Mouse (Mus musculus) embryonic facial prominence, embryonic 15.5 days (tissue): Measurements from ENCODE around the gene Gm5478. TPM values are rescaled to one million over a fixed set of nuclear protein-coding genes. Genes with fewer than 3 reads are reported as not detected.
"Not testable (repeated sequence)": the region's sequence is repeated elsewhere in the genome, so short reads cannot be mapped to it uniquely, and the experiment has no call there.

Experiments
- ATAC-seq: fragments of 200-750 bp; cut with Nextera tagmentation; 2 replicates; pipeline ENCODE4 v1.8.0; 2017; ENCODE audit warnings: low read depth, moderate TSS enrichment; ENCODE audit not compliant: insufficient number of reproducible peaks, low FRiP score, low TSS enrichment
- H3K27ac ChIP-seq: fragments of 300-500 bp; sonication (generic); replicated peaks from 2 replicates; pipeline ENCODE4 v1.5.1; 2015; ENCODE audit warnings: mild to moderate bottlenecking, inconsistent platforms
- H3K27me3 ChIP-seq: fragments of 300-500 bp; sonication (generic); 2 replicates; pipeline ENCODE4 v1.6.1; 2015; ENCODE audit warnings: inconsistent platforms
- H3K36me3 ChIP-seq: fragments of 300-500 bp; sonication (generic); 2 replicates; pipeline ENCODE4 v1.6.1; 2015; ENCODE audit warnings: mild to moderate bottlenecking, inconsistent platforms
- H3K4me1 ChIP-seq: fragments of 300-500 bp; sonication (generic); 2 replicates; pipeline ENCODE4 v1.6.1; 2015; ENCODE audit warnings: inconsistent platforms
- H3K4me2 ChIP-seq: fragments of 300-500 bp; sonication (generic); replicated peaks from 2 replicates; pipeline ENCODE4 v1.6.1; 2015; ENCODE audit warnings: mild to moderate bottlenecking, inconsistent platforms
- H3K4me3 ChIP-seq: fragments of 300-500 bp; sonication (generic); replicated peaks from 2 replicates; pipeline ENCODE4 v1.5.1; 2015; ENCODE audit warnings: mild to moderate bottlenecking, inconsistent platforms
- H3K9ac ChIP-seq: fragments of 300-500 bp; sonication (generic); 2 replicates; pipeline ENCODE4 v1.6.1; 2015; ENCODE audit warnings: inconsistent platforms
- H3K9me3 ChIP-seq: fragments of 300-500 bp; sonication (generic); replicated peaks from 2 replicates; pipeline ENCODE4 v1.6.1; 2016; ENCODE audit warnings: inconsistent platforms
- WGBS: fragments of 180-500 bp; shearing (Covaris S2); methylation state at CpG from one replicate; pipeline ENCODE4 v1.1.7; 2015; 5-methylcytosine and 5-hydroxymethylcytosine counted together
- microRNA-seq: library from miRNA; unstranded; fragments of <30 nt; microRNA quantifications from one replicate; pipeline ENCODE4, GENCODE M21; 2016; ENCODE audit warnings: borderline number of aligned reads
- polyA plus RNA-seq: library from polyadenylated mRNA; unstranded; fragments of >200 nt; fragmentation: Nextera tagmentation; extraction: Ambion mirVana; gene quantifications from 2 replicates; pipeline ENCODE4 v1.2.1, GENCODE M21; 2015

The Gm5478 gene
- polyA plus RNA-seq, result not detected in 2 replicates

GRCm38 (mm10) chr15:101647280-101647679 is at the start of gene Gm5478:
Gene Gm5478 (minus strand): TSS chr15:101647380.
- 67% methylated on average over 3 of the region's 3 CpGs for WGBS
- no peak for ATAC-seq
- Histone ChIP-seq H3K36me3 (no peaks in the 10 kb centered on the region), H3K4me1 (no peaks in the 10 kb centered on the region), H3K4me2 (no peak within 1 kb of the TSS), H3K9ac (no peak within 1 kb of the TSS), H3K9me3 (no peaks in the 10 kb centered on the region), H3K27ac (no peak within 1 kb of the TSS), H3K4me3 (no peak within 1 kb of the TSS), H3K27me3 (no peaks in the 10 kb centered on the region)

GRCm38 (mm10) chr15:101694207-101694606 is 47.0 kb upstream of the Gm5478 start, which contains the start of gene Krt6a:
Gene Krt6a (minus strand): TSS chr15:101694307.
- H3K4me1 ChIP-seq, result 0 out of 2 replicates have a peak, but pooled peaks cover 4% of the 10 kb centered on the region
- H3K9ac ChIP-seq, result no peak within 1 kb of the TSS; the same call in 1 of the 2 replicates
- H3K4me3 ChIP-seq, result no peak within 1 kb of the TSS
- ATAC-seq, result no peak
- no peaks in the 10 kb centered on the region for H3K36me3 ChIP-seq
- no peaks in the 10 kb centered on the region for H3K27me3 ChIP-seq
- H3K4me2 ChIP-seq, result no peak within 1 kb of the TSS
- H3K27ac ChIP-seq, result no peak within 1 kb of the TSS
- 75% methylated on average over 5 of the region's 5 CpGs for WGBS
- H3K9me3 ChIP-seq, result no peaks in the 10 kb centered on the region

GRCm38 (mm10) chr15:101690460-101690859 is 43.3 kb upstream of the Gm5478 start:
- ATAC-seq, H3K9me3 ChIP-seq, H3K4me1 ChIP-seq, H3K27me3 ChIP-seq, H3K9ac ChIP-seq, H3K4me2 ChIP-seq, H3K4me3 ChIP-seq, H3K36me3 ChIP-seq, H3K27ac ChIP-seq: not testable (repeated sequence)
- 87% methylated on average over 5 of the region's 5 CpGs for WGBS

GRCm38 (mm10) chr15:101688161-101688560 is 41.0 kb upstream of the Gm5478 start:
- no peak for ATAC-seq
- no peaks in the 10 kb centered on the region for H3K36me3 ChIP-seq
- no peak overlapping the region for H3K4me3 ChIP-seq
- H3K27ac ChIP-seq, result no peak overlapping the region
- H3K4me1 ChIP-seq, result no peaks in the 10 kb centered on the region
- H3K9ac ChIP-seq, result no peak overlapping the region
- H3K27me3 ChIP-seq, result no peaks in the 10 kb centered on the region
- H3K9me3 ChIP-seq, result no peaks in the 10 kb centered on the region
- 57% methylated on average over 2 of the region's 2 CpGs for WGBS
- H3K4me2 ChIP-seq, result no peak overlapping the region

GRCm38 (mm10) chr15:101680187-101680586 is 33.0 kb upstream of the Gm5478 start, which contains the start of gene Krt6b:
Gene Krt6b (minus strand): TSS chr15:101680287.
- no peak within 1 kb of the TSS for H3K27ac ChIP-seq
- H3K4me3 ChIP-seq, result no peak within 1 kb of the TSS
- no peak within 1 kb of the TSS for H3K9ac ChIP-seq
- WGBS, result 86% methylated on average over 2 of the region's 2 CpGs
- no peaks in the 10 kb centered on the region for H3K9me3 ChIP-seq
- no peaks in the 10 kb centered on the region for H3K27me3 ChIP-seq
- H3K36me3 ChIP-seq, result no peaks in the 10 kb centered on the region
- no peak for ATAC-seq
- H3K4me1 ChIP-seq, result no peaks in the 10 kb centered on the region
- no peak within 1 kb of the TSS for H3K4me2 ChIP-seq

- WGBS, result 81% methylated on average over 1 of the region's 1 CpGs
Observed at GRCm38 (mm10) chr15:101675978-101676377, 28.8 kb upstream of the Gm5478 start.

GRCm38 (mm10) chr15:101652736-101653265 is 5.6 kb upstream of the Gm5478 start:
- H3K4me3 ChIP-seq, result no peak overlapping the region
- H3K9me3 ChIP-seq, result no peaks in the 10 kb centered on the region
- no peak overlapping the region for H3K27ac ChIP-seq
- H3K4me1 ChIP-seq, result no peaks in the 10 kb centered on the region
- no peak for ATAC-seq
- H3K4me2 ChIP-seq, result no peak overlapping the region
- no peaks in the 10 kb centered on the region for H3K36me3 ChIP-seq
- 88% methylated on average over 5 of the region's 5 CpGs for WGBS
- H3K27me3 ChIP-seq, result no peaks in the 10 kb centered on the region
- no peak overlapping the region for H3K9ac ChIP-seq

More at GRCm38 (mm10) chr15:101675978-101676377, 28.8 kb upstream of the Gm5478 start:
- H3K27me3 ChIP-seq, result no peaks in the 10 kb centered on the region
- no peak overlapping the region for H3K27ac ChIP-seq
- H3K4me2 ChIP-seq, result no peak overlapping the region
- H3K36me3 ChIP-seq, result no peaks in the 10 kb centered on the region
- H3K9ac ChIP-seq, result no peak overlapping the region
- H3K4me3 ChIP-seq, result no peak overlapping the region
- no peaks in the 10 kb centered on the region for H3K9me3 ChIP-seq
- H3K4me1 ChIP-seq, result no peaks in the 10 kb centered on the region
- no peak for ATAC-seq

- Histone ChIP-seq H3K4me1 (no peaks in the 10 kb centered on the region), H3K27me3 (no peaks in the 10 kb centered on the region), H3K4me3 (no peak within 1 kb of the TSS), H3K9me3 (no peaks in the 10 kb centered on the region), H3K36me3 (no peaks in the 10 kb centered on the region), H3K9ac (no peak within 1 kb of the TSS), H3K27ac (no peak within 1 kb of the TSS), H3K4me2 (no peak within 1 kb of the TSS)
- no peak for ATAC-seq
- 74% methylated on average over 2 of the region's 2 CpGs for WGBS
Observed at GRCm38 (mm10) chr15:101627884-101628283, 19.3 kb downstream of the Gm5478 start, which contains the start of gene Gm5414. Gene Gm5414 (minus strand): TSS chr15:101628188.

- 56% methylated on average over 6 of the region's 6 CpGs for WGBS
- H3K4me1 ChIP-seq, result no peaks in the 10 kb centered on the region
- no peaks in the 10 kb centered on the region for H3K9me3 ChIP-seq
Observed at GRCm38 (mm10) chr15:101599123-101599522, 48.1 kb downstream of the Gm5478 start.

More at GRCm38 (mm10) chr15:101599123-101599522, 48.1 kb downstream of the Gm5478 start:
- H3K27ac ChIP-seq, result no peak overlapping the region
- H3K9ac ChIP-seq, result no peak overlapping the region
- no peaks in the 10 kb centered on the region for H3K36me3 ChIP-seq
- H3K4me3 ChIP-seq, result no peak overlapping the region
- no peak overlapping the region for H3K4me2 ChIP-seq
- H3K27me3 ChIP-seq, result no peaks in the 10 kb centered on the region
- ATAC-seq, result no peak

Small RNA genes lying within 50 kb of the gene (microRNA-seq; reads per million reads assigned to microRNA genes)
- gene Gm44342 (not detected), gene Gm44383 (not detected), gene Gm44479 (not detected)

Other genes with a start within 250 kb of the Gm5478 start
- gene Krt7, start 236.3 kb downstream of the Gm5478 start, polyA plus RNA-seq, result 86.5 and 93.4 TPM in 2 replicates
- 5.5 and 11.0 TPM in 2 replicates for gene Krt87, start 208.6 kb downstream of the Gm5478 start, polyA plus RNA-seq
- not detected in 2 replicates for gene Krt88, start 199.6 kb downstream of the Gm5478 start, polyA plus RNA-seq
- gene Krt81, start 183.6 kb downstream of the Gm5478 start, polyA plus RNA-seq, result 4.2 and 10.2 TPM in 2 replicates
- gene Krt86, start 173.9 kb downstream of the Gm5478 start, polyA plus RNA-seq, result 2.1 and 5.3 TPM in 2 replicates
- gene Krt83, start 155.9 kb downstream of the Gm5478 start, polyA plus RNA-seq, result 5.6 and 16.5 TPM in 2 replicates
- gene Gm49425, start 130.1 kb downstream of the Gm5478 start, polyA plus RNA-seq, result 8.5 and 16.4 TPM in 2 replicates
- gene Krt84, start 114.6 kb downstream of the Gm5478 start, polyA plus RNA-seq, result 0.07 and 0.28 TPM in 2 replicates
- 2.1 and 2.8 TPM in 2 replicates for gene Krt82, start 96.7 kb downstream of the Gm5478 start, polyA plus RNA-seq
- 2.4 and 2.6 TPM in 2 replicates for gene Krt90, start 84.4 kb downstream of the Gm5478 start, polyA plus RNA-seq
- gene Krt75, start 73.5 kb downstream of the Gm5478 start, polyA plus RNA-seq, result 8.8 and 13.7 TPM in 2 replicates
- gene Gm5414, start 19.2 kb downstream of the Gm5478 start, polyA plus RNA-seq, result not detected in 2 replicates
- gene Krt6b, start 32.9 kb upstream of the Gm5478 start, polyA plus RNA-seq, result 8.2 and 9.1 TPM in 2 replicates
- gene Krt6a, start 46.9 kb upstream of the Gm5478 start, polyA plus RNA-seq, result 310 and 324 TPM in 2 replicates
- gene Krt5, start 65.5 kb upstream of the Gm5478 start, polyA plus RNA-seq, result 867 and 987 TPM in 2 replicates
- 101 and 197 TPM in 2 replicates for gene Krt71, start 95.7 kb upstream of the Gm5478 start, polyA plus RNA-seq
- 7.3 and 8.2 TPM in 2 replicates for gene Krt72, start 139.1 kb upstream of the Gm5478 start, polyA plus RNA-seq
- gene Krt73, start 155.0 kb upstream of the Gm5478 start, polyA plus RNA-seq, result 17.2 and 30.5 TPM in 2 replicates
- 1.2 and 2.0 TPM in 2 replicates for gene Krt2, start 170.8 kb upstream of the Gm5478 start, polyA plus RNA-seq
- 757 and 778 TPM in 2 replicates for gene Krt1, start 203.4 kb upstream of the Gm5478 start, polyA plus RNA-seq
- 67.0 and 80.2 TPM in 2 replicates for gene Krt77, start 222.3 kb upstream of the Gm5478 start, polyA plus RNA-seq
- 0.63 and 2.2 TPM in 2 replicates for gene Krt76, start 245.5 kb upstream of the Gm5478 start, polyA plus RNA-seq